Mouse (Mus musculus) retina, postnatal 1 day (tissue): ENCODE results near the gene Ercc5.

Experiments used
- DNase-seq: peaks from one replicate; pipeline ENCODE4 v3.0.0-alpha.2; 2012

Gene Ercc5

DNA sequence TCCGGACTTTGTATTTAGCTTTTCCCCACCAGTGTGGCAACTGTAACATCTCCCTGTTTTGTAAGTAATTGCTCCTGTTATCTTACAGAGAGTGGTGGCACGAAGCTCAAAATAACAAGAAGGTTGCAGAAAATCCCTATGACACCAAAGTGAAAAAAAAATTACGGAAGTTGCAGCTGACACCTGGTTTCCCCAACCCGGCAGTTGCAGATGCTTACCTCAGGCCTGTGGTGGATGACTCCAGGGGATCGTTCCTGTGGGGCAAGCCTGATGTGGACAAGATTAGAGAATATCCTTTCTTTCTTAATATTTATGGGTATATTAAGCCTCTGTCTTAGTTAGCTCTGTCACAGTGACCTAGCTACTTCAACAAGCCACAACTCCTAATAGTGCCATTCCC lies 30.5 kb downstream of the Ercc5 start:
- no peak for DNase-seq

GRCm38 (mm10) chr1:44186396-44186795 lies 38.9 kb downstream of the Ercc5 start:
- no peak for DNase-seq

DNA sequence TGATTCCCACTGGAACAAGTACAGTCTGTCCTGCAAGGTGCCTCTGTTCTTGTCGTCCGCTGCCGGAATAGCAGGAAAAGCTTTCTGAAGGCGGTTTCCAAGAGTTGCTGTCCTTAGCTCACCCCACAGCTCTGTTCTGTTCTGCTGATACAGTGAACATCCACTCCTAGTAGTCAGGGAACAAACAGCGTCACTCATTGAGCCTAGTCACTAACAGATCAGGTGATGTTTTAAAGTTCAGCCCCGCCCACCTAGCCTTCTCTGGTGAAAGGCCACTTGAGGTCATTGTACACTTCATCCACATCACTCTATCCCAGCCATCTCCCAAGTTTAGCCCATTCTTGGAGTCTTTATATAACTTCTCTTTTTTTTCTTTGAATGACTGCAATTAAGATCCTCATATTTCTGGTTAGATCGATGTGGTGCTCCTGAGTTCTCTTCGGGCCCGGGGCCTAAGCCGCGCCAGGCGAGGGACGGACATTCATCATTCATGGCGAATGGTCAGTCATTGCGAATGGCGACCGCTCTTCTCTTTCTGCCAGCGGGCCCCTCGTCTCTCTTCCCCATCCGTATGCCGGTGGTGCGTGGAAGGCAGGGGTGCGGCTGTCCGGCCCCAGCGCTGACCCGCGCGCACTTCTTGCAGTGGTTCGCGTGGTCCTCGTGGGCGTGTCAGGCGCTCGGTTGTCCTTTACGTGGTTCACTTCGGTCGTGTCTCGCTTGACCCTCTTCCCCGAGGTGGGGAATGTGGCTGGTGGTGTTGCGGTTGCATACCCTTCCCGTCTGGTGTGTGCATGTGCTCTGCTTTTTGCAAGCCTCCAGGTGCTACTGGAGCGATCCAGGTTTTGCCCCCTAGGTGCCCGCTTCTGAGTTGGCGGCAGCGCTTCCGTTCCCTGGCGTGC lies 51.0 kb downstream of the Ercc5 start:
- DNase-seq, result peak; percentile 47

- DNase-seq, result no peak
Observed at GRCm38 (mm10) chr1:44202876-44203275, 55.3 kb downstream of the Ercc5 start.

DNA sequence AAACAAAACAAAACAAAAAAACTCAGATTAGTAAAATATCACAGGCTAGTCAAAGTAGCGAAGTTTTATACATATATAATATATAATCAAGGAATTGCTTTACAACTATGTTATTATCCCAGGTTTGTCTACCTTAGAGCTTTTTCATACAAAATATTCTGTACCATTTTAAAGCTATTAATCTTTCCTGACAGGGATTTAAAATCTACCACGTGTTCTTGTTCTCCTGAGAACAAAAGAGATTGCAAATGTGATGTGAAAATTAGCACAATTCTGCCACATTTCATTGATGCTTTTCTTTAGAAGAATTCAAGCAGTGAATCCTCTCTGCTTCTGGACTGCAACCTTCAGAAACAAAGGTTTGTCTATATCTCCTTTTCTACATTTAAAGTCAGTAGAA lies 66.9 kb downstream of the Ercc5 start:
- no peak for DNase-seq

GRCm38 (mm10) chr1:44216352-44217116 lies 69.0 kb downstream of the Ercc5 start:
- DNase-seq, result no peak

- DNase-seq, result no peak
Observed at GRCm38 (mm10) chr1:44217118-44217517, 69.6 kb downstream of the Ercc5 start.

GRCm38 (mm10) chr1:44218876-44219275 lies 71.3 kb downstream of the Ercc5 start, which contains the start of gene Mettl21e:
Gene Mettl21e, minus strand, starts transcription at chr1:44218961.
- no peak for DNase-seq

DNA sequence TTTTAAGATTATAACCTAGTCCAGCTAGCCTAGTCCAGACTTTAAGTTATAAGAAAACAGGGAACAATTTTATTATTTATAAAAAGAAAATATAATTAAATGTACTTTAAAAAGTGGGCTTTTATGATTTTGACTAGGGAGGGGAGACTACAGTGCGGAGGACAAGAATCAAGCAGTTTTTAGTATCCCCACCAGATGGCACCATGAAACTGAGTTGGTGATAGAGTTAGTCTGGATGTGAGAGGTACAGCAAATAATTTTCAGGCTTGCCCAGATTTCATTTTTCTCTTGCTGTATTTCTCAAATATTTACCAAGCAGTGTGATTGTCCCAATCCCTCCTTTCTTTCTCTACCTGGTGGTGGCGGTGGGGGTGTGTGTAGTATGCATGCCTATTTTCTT lies 81.5 kb downstream of the Ercc5 start:
- peak; percentile 57 for DNase-seq
